Mouse (Mus musculus): ENCODE measurements around the gene Mterf1a. TPM values are rescaled to one million over a fixed set of nuclear protein-coding genes. Genes with fewer than 3 reads are reported as not detected.
"Not testable (repeated sequence)": the region's sequence is repeated elsewhere in the genome, so short reads cannot be mapped to it uniquely, and the experiment has no call there.

Gene Mterf1a
- 5.5 and 6.8 TPM in 2 replicates for polyA plus RNA-seq (2015; fragmentation: Nextera tagmentation; extraction: Ambion mirVana)

DNA sequence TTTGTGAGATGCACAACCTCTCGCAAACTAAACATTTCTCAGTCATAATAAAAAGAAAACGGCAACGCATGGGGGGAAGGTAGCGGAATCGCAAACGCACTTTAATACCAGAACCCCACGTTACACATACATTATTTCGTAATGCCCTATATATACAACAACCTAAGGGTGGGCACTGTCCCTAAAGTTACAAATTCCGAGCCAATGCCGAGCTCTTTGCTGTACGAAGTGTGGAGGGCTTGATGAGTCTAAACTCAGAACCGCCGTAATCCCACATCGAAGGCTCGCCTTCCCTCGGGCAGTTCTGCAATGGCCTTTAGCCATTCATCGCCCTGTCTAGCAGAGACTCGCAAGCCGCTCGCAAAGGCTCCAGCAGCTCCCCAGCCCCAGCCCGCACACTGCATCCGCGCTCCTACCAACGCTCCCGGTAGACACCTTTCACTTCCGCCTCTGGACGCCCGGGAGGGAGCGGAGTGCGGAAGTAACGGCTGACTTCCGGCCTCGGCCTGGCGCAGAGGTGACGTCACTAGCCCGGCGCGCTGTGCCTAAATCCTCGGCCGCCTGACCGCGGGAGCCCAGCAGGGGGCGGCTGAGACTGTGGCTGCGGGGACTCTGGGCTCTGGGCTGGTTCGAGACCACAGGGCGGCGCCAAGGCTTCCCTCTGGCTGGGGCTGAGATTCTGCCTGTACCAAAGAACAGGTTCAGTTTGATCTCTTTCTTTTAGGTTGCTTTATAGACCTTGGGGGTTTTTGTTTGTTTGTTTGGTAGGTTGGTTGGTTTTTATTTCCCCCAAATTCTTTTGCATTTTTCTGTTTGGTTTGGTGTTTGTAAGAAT, at the start of gene Mterf1a:
Mterf1a (minus strand) TSS at position 475 of the 835 bp plus-strand sequence.
- peak; percentile 100 for ATAC-seq (ENCODE audit: low FRiP score, low read depth)
- Histone ChIP-seq H3K9ac (peak within 1 kb of the TSS; percentile 39), H3K4me1 (replicated peaks) (peaks cover 10% of the 10 kb centered on the region), H3K4me3 (peak within 1 kb of the TSS; percentile 40), H3K4me2 (peak within 1 kb of the TSS; percentile 60), H3K27ac (replicated peaks) (peak within 1 kb of the TSS; percentile 23; the same call in 1 of the 2 replicates)
- WGBS = 5% methylated on average over 9 of the region's 47 CpGs
- H3K36me3 ChIP-seq, H3K27me3 ChIP-seq, H3K9me3 ChIP-seq: not testable (repeated sequence)

DNA sequence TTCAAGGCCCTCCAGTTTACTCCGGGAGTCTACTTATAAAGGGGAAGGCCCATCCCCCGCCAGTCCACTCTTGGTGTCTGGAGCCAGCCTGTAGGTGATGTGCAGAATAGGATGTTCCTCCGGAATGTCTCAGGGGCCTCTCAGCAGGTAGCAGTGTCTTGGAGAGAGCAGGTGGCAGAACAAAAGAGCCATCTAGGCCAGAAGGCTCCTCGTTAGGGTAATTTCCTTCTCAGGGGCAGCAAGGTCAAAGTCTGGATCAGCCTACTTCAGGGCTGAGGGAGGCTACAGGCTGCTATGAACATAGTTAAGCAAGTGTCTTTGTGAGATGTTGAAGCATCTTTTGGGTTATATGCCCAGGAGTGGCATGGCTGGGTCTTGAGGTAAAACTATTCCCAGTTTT, 49.4 kb upstream of the Mterf1a start:
- H3K27me3 ChIP-seq; H3K9ac ChIP-seq; H3K4me2 ChIP-seq; H3K9me3 ChIP-seq; H3K4me1 ChIP-seq (replicated peaks); ATAC-seq (ENCODE audit: low FRiP score, low read depth); H3K4me3 ChIP-seq; H3K27ac ChIP-seq (replicated peaks): not testable (repeated sequence)
- peaks cover 12% of the 10 kb centered on the region; the same call in 1 of the 2 replicates for H3K36me3 ChIP-seq
- 58% methylated on average over 4 of the region's 4 CpGs for WGBS

DNA sequence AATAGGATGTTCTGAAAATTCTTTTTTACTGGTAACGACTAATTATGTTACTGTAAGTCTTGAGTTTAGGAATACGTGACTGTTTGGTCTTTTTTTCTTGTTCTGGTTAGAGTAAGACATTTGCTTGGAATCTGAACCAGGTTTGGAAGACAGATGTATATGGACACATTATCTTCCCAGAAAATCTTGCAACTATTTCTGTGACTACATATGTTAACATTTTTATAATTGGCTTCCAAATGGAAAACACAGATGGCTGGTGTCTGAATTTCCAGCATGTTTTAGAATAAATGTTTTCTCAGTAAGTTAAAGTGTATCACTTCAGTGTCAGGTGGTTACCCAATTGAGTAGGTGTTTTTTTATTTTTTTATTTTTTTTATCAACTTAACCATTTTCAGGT, 47.5 kb upstream of the Mterf1a start:
- H3K4me3 ChIP-seq = no peak overlapping the region
- H3K27me3 ChIP-seq = no peaks in the 10 kb centered on the region
- no peak for ATAC-seq (ENCODE audit: low FRiP score, low read depth)
- H3K27ac ChIP-seq (replicated peaks) = no peak overlapping the region
- no peak overlapping the region for H3K4me2 ChIP-seq
- no peak overlapping the region for H3K9ac ChIP-seq
- peaks cover 5% of the 10 kb centered on the region; the same call in 1 of the 2 replicates for H3K4me1 ChIP-seq (replicated peaks)
- WGBS = 95% methylated on average over 2 of the region's 2 CpGs
- peaks cover 12% of the 10 kb centered on the region; the same call in 1 of the 2 replicates for H3K36me3 ChIP-seq
- no peaks in the 10 kb centered on the region for H3K9me3 ChIP-seq

DNA sequence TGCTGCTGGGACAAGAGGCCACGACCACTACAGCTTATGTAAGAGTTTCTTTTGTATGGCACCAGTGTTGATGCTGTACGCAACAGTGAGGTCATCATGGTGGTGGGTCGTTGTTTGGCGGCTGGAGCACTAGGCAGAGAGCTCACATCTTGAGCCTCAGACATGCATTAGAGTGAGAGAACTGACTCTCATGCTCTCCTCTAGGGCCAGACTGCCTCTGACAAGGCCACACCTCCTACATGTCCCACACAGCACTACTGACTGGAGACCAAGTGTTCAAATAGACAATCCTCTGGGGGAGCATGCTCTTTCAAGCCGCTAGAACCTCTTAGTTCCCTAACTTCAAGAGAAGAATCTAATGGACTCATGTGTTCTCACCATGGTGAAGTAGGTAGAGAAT, 45.6 kb upstream of the Mterf1a start:
- Histone ChIP-seq H3K4me1 (replicated peaks) (peaks cover 5% of the 10 kb centered on the region; the same call in 1 of the 2 replicates), H3K36me3 (peaks cover 12% of the 10 kb centered on the region; the same call in 1 of the 2 replicates), H3K9ac (no peak overlapping the region), H3K4me2 (no peak overlapping the region), H3K4me3 (no peak overlapping the region), H3K27ac (replicated peaks) (no peak overlapping the region), H3K9me3 (no peaks in the 10 kb centered on the region), H3K27me3 (no peaks in the 10 kb centered on the region)
- WGBS = 98% methylated on average over 5 of the region's 5 CpGs
- ATAC-seq (ENCODE audit: low FRiP score, low read depth) = no peak

DNA sequence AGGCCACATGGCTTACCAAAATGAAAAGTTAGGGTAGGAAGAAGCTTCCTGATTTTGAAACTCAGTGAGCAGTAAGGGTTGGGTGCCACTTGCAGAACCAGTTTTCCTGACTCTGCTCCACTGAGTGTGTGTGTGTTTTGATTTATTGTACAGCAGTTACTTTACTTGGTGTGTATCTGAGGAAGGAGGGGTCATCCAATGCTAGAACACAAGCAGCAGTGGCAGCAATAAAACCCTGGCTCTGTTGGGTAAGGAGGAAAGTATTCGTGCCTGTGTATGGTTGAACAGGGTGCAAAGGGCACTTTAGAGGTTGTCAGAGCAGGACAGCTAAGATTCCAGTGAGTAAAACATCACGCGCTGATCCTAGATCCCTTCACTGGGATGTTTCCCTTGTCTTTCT, 45.2 kb upstream of the Mterf1a start:
- H3K27ac ChIP-seq (replicated peaks) = no peak overlapping the region
- H3K36me3 ChIP-seq = peaks cover 12% of the 10 kb centered on the region; the same call in 1 of the 2 replicates
- H3K9me3 ChIP-seq = no peaks in the 10 kb centered on the region
- ATAC-seq (ENCODE audit: low FRiP score, low read depth) = no peak
- H3K4me2 ChIP-seq = no peak overlapping the region
- 99% methylated on average over 3 of the region's 3 CpGs for WGBS
- H3K4me3 ChIP-seq = no peak overlapping the region
- no peaks in the 10 kb centered on the region for H3K27me3 ChIP-seq
- H3K4me1 ChIP-seq (replicated peaks) = peaks cover 5% of the 10 kb centered on the region; the same call in 1 of the 2 replicates
- no peak overlapping the region for H3K9ac ChIP-seq

DNA sequence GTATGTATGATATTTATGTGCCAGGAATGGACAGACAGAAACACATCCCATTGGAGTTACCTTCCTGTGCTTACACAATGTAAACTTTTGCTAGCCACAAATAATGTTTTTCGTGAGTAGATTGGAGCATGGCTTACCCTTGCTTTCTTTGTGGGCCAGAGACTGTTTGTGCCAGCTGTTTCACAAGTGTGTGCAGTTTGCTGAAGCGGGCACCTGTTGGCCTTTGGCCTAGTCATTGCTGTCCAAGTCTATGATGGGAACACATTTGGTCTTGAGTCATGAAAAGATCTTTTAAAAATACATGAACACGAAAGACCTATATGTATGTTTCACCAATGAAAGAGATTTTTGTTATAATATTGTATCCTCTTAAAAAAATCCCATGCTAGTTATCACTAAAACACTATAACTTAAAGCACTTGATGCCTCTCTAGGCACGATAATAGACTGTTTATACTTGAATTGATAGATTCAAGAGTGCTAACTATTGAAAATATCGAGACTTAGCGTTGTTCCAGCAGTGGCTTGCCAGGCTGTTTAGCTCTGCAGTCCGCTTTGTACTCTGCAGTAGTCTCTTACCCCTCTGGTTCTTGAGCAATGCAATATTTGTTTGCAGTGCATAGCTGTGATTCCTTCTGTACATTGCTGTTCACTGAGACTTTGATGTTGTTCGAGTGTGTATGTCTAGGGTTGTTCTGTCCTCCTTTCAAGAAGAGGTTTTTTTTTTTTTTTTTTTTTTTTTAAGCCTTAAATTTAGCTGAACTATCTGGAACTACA, 42.2 kb upstream of the Mterf1a start:
- no peaks in the 10 kb centered on the region for H3K9me3 ChIP-seq
- no peak overlapping the region for H3K27ac ChIP-seq (replicated peaks)
- H3K9ac ChIP-seq = no peak overlapping the region
- WGBS = 88% methylated on average over 8 of the region's 8 CpGs
- H3K4me2 ChIP-seq = no peak overlapping the region
- peaks cover 8% of the 10 kb centered on the region; the same call in 1 of the 2 replicates for H3K36me3 ChIP-seq
- ATAC-seq (ENCODE audit: low FRiP score, low read depth) = no peak
- no peak overlapping the region for H3K4me3 ChIP-seq
- peaks cover 17% of the 10 kb centered on the region for H3K4me1 ChIP-seq (replicated peaks)
- no peaks in the 10 kb centered on the region for H3K27me3 ChIP-seq

DNA sequence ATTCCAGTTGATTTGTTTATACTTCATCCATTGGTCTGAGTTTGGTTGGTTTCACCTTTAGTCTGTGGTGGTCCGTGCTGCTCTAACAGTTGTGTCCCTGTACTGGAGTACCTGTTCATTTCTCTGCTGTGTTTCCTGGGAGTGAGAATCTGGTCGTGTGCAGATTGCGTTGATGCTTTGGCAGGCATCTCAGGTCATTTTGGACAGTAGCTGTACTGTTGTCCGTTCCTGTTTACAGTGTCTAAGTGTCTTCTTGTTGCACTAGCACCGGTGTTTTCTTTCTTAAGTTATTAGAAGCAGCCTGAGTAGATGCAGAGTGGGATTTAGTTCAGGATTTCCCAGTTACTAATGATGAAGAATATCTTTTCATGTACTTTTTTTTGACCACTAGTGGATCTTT, 41.5 kb upstream of the Mterf1a start:
- Histone ChIP-seq H3K9ac (no peak overlapping the region), H3K27me3 (no peaks in the 10 kb centered on the region), H3K4me3 (no peak overlapping the region), H3K27ac (replicated peaks) (no peak overlapping the region), H3K4me1 (replicated peaks) (peaks cover 24% of the 10 kb centered on the region), H3K4me2 (no peak overlapping the region), H3K36me3 (peaks cover 8% of the 10 kb centered on the region; the same call in 1 of the 2 replicates), H3K9me3 (no peaks in the 10 kb centered on the region)
- WGBS = 91% methylated on average over 5 of the region's 5 CpGs
- ATAC-seq (ENCODE audit: low FRiP score, low read depth) = no peak

DNA sequence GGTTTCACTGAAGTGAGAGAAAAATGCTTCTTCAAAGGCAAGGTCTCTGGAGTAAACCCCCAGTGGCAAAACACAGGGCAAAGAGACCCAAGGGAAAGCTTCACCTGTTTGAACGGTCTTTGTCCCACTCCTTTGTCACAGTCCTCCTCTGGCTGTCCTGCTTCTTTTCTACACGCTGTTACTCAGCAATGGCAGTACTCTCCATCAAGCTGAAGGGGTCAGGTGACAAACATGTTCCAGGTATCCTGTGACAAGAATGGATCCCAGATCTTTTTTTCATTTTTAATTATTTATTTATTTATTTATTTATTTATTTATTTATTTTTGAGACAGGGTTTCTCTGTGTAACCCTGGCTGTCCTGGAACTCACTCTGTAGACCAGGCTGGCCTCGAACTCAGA, 39.8 kb upstream of the Mterf1a start:
- H3K4me2 ChIP-seq = no peak overlapping the region
- no peak overlapping the region for H3K9ac ChIP-seq
- no peaks in the 10 kb centered on the region for H3K27me3 ChIP-seq
- peaks cover 27% of the 10 kb centered on the region for H3K4me1 ChIP-seq (replicated peaks)
- ATAC-seq (ENCODE audit: low FRiP score, low read depth) = no peak
- no peak overlapping the region for H3K4me3 ChIP-seq
- H3K9me3 ChIP-seq = no peaks in the 10 kb centered on the region
- H3K27ac ChIP-seq (replicated peaks) = no peak overlapping the region
- 81% methylated on average over 3 of the region's 3 CpGs for WGBS
- H3K36me3 ChIP-seq = no peaks in the 10 kb centered on the region

DNA sequence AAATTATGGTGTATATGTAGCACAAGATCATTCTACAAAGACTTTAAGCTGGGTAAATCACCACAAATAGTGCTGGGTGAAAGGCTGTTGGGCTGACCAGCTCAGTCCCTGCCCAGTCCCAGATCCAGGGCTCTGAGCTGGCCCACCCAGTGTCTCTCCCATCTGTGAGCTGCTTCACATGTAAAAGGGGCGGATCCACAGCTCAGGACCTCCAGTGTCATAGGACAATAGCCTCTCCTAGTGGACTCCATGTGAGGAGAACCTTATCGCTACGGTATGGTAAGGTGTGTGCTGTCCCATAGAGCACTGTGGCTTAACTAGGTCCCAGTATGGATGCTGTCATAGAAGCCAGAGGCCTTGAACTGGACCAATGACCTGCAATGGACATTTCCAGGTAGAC, 37.9 kb upstream of the Mterf1a start:
- Histone ChIP-seq H3K9ac (no peak overlapping the region), H3K27ac (replicated peaks) (no peak overlapping the region), H3K4me3 (no peak overlapping the region), H3K4me1 (replicated peaks) (peaks cover 31% of the 10 kb centered on the region), H3K27me3 (no peaks in the 10 kb centered on the region), H3K9me3 (no peaks in the 10 kb centered on the region), H3K4me2 (peak overlapping the region; percentile 28; the same call in 1 of the 2 replicates), H3K36me3 (no peaks in the 10 kb centered on the region)
- 80% methylated on average over 3 of the region's 3 CpGs for WGBS
- no peak for ATAC-seq (ENCODE audit: low FRiP score, low read depth)

DNA sequence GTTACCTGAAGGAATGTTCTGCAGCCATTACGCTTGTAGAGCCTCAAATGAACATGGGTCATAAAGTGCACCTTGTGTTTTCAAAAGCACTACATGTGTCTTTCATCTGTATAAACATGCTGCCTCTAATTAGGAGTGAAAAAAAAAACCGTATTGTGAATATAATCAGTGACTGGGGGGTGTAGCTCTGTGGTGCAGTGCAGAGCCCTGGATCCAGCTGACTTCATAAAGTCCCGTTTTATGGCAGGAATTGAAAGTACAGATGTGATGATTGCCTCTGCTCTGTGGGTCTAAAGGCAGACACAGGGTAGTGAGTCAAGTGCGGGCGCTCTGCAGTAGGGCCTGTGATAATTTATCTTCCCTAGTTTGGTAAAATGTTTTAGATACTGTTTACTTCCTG, 37.0 kb upstream of the Mterf1a start:
- Histone ChIP-seq H3K9ac (0 out of 2 replicates have a peak overlapping the region, but pooled peaks have one; percentile 98), H3K27ac (replicated peaks) (no peak overlapping the region), H3K4me2 (peak overlapping the region; percentile 68), H3K4me1 (replicated peaks) (peaks cover 33% of the 10 kb centered on the region), H3K9me3 (no peaks in the 10 kb centered on the region), H3K4me3 (peak overlapping the region; percentile 87), H3K27me3 (no peaks in the 10 kb centered on the region), H3K36me3 (no peaks in the 10 kb centered on the region)
- 36% methylated on average over 5 of the region's 5 CpGs for WGBS
- ATAC-seq (ENCODE audit: low FRiP score, low read depth) = no peak

DNA sequence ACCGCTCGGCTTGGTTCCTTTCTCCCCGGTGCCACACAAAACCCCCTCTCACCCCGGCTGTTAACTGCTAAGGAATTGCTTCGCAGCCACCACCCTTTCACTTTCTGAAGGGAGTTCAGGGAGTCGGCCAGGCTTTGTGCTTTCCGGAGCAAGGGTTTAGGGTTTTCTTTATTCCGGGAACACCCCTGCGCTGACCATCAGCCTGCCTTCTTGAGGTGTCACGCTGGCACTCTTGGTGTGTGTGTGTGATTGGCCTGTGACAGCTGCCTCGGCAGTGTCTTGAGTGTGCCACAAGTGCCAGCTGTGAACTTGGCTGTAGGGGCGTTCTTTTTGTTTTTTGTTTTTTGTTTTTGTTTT, 34.9 kb upstream of the Mterf1a start:
- Histone ChIP-seq H3K9me3 (no peaks in the 10 kb centered on the region), H3K9ac (peak overlapping the region; percentile 98), H3K36me3 (no peaks in the 10 kb centered on the region), H3K27me3 (no peaks in the 10 kb centered on the region), H3K4me3 (peak overlapping the region; percentile 87), H3K4me1 (replicated peaks) (peaks cover 33% of the 10 kb centered on the region), H3K4me2 (peak overlapping the region; percentile 68), H3K27ac (replicated peaks) (peak overlapping the region; percentile 99)
- WGBS = 0% methylated on average over 12 of the region's 12 CpGs
- ATAC-seq (ENCODE audit: low FRiP score, low read depth) = peak; percentile 62
